Mouse (Mus musculus): ENCODE data around the gene Zfp955b. TPM values are rescaled to one million over a fixed set of nuclear protein-coding genes. Genes with fewer than 3 reads are reported as not detected.
"Not testable (repeated sequence)": the region's sequence is repeated elsewhere in the genome, so short reads cannot be mapped to it uniquely, and the experiment has no call there.

Gene Zfp955b
- polyA plus RNA-seq (2012; rRNA removed) = 1.3 and 1.9 TPM in 2 replicates

DNA sequence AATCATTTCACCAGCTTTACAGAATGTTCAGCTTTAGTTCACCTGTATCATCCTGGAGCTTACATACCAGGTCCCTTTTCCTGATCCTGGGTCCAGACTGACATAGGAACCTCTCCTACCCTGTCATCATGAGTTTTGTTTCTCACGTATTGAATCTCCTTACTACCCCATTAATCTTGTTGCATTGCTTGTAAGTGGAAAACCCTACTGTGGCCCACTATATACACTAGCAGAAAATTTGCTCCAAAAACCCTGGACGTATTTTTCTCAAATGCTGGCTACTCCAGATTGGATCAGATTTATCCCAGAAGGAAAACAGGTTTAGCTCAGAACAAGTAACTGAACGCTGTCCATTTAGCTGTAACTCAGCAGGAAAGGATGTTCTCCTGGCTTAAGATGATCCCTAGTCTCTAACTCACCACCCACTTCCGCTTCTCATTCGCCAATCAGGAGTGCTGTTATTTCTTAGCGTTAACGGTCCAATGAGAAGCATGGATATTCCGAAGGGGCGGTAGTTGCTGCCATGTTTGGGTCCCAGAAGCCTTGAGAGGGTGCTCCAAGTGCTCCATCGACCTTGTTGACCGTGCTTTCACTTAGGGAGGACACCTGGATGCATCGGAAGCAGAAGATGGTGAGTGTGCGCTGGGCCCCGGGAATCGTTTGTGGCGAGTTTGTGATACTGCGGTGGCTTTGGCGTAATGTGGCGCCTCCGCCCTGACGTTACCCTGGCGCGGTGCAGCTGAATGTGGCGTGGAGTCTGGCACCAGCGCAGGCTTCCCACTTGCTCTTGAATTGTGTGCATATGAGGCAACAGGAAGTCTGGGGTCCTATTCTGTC is at the start of gene Zfp955b:
Gene Zfp955b, plus strand, starts transcription at position 506 of the 837 bp plus-strand sequence.
- WGBS = no CpG with 5 or more reads among the region's 25 CpGs
- not testable (repeated sequence) for H3K4me3 ChIP-seq (replicated peaks; ENCODE audit: extremely low read depth, low read depth, low read length); DNase-seq; H3K4me1 ChIP-seq (ENCODE audit: control insufficient read depth, insufficient read depth, low read length)

DNA sequence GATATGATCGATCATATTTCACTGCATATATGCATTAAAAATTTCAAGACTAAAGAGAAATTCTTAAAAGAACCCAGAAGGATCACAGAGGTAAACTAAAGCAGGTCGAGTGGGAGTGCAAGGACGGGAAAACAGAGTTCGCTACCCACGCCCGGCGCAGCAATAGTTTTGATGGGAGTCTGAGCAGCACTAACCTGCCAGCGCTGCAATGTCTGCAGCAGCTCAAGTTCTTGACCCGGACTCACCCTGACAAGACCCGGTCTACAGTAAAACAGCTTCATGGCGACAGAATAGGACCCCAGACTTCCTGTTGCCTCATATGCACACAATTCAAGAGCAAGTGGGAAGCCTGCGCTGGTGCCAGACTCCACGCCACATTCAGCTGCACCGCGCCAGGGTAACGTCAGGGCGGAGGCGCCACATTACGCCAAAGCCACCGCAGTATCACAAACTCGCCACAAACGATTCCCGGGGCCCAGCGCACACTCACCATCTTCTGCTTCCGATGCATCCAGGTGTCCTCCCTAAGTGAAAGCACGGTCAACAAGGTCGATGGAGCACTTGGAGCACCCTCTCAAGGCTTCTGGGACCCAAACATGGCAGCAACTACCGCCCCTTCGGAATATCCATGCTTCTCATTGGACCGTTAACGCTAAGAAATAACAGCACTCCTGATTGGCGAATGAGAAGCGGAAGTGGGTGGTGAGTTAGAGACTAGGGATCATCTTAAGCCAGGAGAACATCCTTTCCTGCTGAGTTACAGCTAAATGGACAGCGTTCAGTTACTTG is 34.6 kb upstream of the Zfp955b start, which contains the start of gene Zfp955a:
Gene Zfp955a, minus strand, starts transcription at position 616 of the 789 bp plus-strand sequence.
- 27% methylated on average over 1 of the region's 34 CpGs for WGBS
- H3K4me3 ChIP-seq (replicated peaks; ENCODE audit: extremely low read depth, low read depth, low read length); DNase-seq; H3K4me1 ChIP-seq (ENCODE audit: control insufficient read depth, insufficient read depth, low read length): not testable (repeated sequence)

DNA sequence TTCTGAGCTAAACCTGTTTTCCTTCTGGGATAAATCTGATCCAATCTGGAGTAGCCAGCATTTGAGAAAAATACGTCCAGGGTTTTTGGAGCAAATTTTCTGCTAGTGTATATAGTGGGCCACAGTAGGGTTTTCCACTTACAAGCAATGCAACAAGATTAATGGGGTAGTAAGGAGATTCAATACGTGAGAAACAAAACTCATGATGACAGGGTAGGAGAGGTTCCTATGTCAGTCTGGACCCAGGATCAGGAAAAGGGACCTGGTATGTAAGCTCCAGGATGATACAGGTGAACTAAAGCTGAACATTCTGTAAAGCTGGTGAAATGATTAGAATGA is 34.1 kb upstream of the Zfp955b start:
- not testable (repeated sequence) for H3K4me3 ChIP-seq (replicated peaks; ENCODE audit: extremely low read depth, low read depth, low read length); DNase-seq; H3K4me1 ChIP-seq (ENCODE audit: control insufficient read depth, insufficient read depth, low read length)
- no CpG with 5 or more reads among the region's 2 CpGs for WGBS

DNA sequence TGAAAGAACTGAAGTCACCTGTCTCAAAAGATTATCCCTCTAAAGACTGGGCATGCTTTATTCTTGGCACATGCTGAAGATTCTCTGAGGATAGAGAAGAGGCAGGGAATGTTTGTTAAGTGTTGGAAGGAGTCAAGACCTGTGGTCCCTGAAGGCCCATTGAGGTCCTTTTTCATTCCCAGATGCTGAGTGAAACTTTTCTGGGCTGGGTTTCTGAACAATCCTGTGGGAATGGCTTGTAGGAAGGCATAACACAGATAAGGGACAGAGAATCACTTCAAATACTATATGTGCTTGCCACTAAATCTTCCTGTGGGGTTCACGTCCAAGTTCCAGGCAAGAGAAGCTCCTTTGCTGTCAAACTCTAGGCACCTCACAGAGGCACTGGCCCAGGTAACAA is 25.0 kb upstream of the Zfp955b start, which contains the start of gene Olfr63:
Gene Olfr63, plus strand, starts transcription at position 301 of the 400 bp plus-strand sequence.
- DNase-seq = no peak
- no peak for TF ChIP-seq CTCF (IDR thresholded peaks at IDR 0.05; ENCODE audit: insufficient read depth, low read length)
- TF ChIP-seq POLR2A (IDR thresholded peaks at IDR 0.05; ENCODE audit: borderline replicate concordance, extremely low read depth, low read depth, low read length) = no peak

DNA sequence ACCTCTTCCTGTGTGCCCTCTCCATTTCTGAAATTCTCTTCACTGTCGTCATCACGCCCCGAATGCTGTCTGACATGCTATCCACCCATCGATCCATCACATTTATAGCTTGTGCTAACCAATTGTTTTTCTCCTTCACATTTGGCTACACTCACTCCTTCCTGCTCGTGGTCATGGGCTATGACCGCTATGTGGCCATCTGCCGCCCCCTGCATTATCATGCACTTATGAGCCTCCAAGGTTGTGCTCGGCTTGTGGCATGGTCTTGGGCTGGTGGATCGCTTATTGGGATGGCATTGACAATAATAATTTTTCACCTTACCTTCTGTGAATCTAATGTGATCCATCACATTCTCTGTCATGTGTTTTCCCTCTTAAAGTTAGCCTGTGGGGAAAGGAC is 20.4 kb upstream of the Zfp955b start:
- DNase-seq = no peak
- Histone ChIP-seq H3K4me1 (ENCODE audit: control insufficient read depth, insufficient read depth, low read length) (no peaks in the 10 kb centered on the region), H3K4me3 (replicated peaks; ENCODE audit: extremely low read depth, low read depth, low read length) (no peak overlapping the region)
- 81% methylated on average over 9 of the region's 9 CpGs for WGBS
- TF ChIP-seq CTCF (IDR thresholded peaks at IDR 0.05; ENCODE audit: insufficient read depth, low read length) (no peak), POLR2A (IDR thresholded peaks at IDR 0.05; ENCODE audit: borderline replicate concordance, extremely low read depth, low read depth, low read length) (no peak)

More for the DNA sequence above, 25.0 kb upstream of the Zfp955b start, which contains the start of gene Olfr63:
- no peaks in the 10 kb centered on the region for H3K4me1 ChIP-seq (ENCODE audit: control insufficient read depth, insufficient read depth, low read length)
- 39% methylated on average over 1 of the region's 1 CpGs for WGBS
- no peak within 1 kb of the TSS for H3K4me3 ChIP-seq (replicated peaks; ENCODE audit: extremely low read depth, low read depth, low read length)

DNA sequence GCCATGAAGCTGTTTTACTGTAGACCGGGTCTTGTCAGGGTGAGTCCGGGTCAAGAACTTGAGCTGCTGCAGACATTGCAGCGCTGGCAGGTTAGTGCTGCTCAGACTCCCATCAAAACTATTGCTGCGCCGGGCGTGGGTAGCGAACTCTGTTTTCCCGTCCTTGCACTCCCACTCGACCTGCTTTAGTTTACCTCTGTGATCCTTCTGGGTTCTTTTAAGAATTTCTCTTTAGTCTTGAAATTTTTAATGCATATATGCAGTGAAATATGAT is 469 bp downstream of the Zfp955b start:
- H3K4me3 ChIP-seq (replicated peaks; ENCODE audit: extremely low read depth, low read depth, low read length); DNase-seq; H3K4me1 ChIP-seq (ENCODE audit: control insufficient read depth, insufficient read depth, low read length): not testable (repeated sequence)
- no CpG with 5 or more reads among the region's 9 CpGs for WGBS

DNA sequence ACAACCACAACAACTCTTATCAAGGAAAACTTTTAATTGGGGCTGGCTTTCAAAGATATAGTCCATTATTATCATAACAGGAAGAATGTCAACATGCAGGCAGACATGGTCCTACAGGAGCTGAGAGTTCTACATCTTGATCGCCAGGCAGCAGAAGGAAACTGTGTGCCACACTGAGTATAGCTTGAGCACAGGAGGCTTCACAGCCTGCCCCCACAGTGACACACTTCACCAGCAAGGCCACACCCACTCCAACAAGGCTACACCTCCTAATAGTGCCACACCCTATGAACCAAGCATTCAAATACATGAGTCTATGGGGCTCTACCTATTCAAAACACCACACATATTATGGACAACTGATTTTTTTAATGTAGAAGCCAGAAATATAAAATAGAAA is 63.6 kb downstream of the Zfp955b start:
- TF ChIP-seq POLR2A (IDR thresholded peaks at IDR 0.05; ENCODE audit: borderline replicate concordance, extremely low read depth, low read depth, low read length) (no peak), CTCF (IDR thresholded peaks at IDR 0.05; ENCODE audit: insufficient read depth, low read length) (no peak)

More for the DNA sequence above, 63.6 kb downstream of the Zfp955b start:
- no peak overlapping the region for H3K4me3 ChIP-seq (replicated peaks; ENCODE audit: extremely low read depth, low read depth, low read length)
- no peak for DNase-seq
- H3K4me1 ChIP-seq (ENCODE audit: control insufficient read depth, insufficient read depth, low read length) = no peaks in the 10 kb centered on the region
- 86% methylated on average over 1 of the region's 1 CpGs for WGBS

Other genes starting within 250 kb of the Zfp955b start
- not detected in 2 replicates for gene 4921501E09Rik, start 221.5 kb upstream of the Zfp955b start, polyA plus RNA-seq (2012; rRNA removed)
- gene Zfp563, start 200.2 kb upstream of the Zfp955b start, polyA plus RNA-seq (2012; rRNA removed) = 1.2 and 2.2 TPM in 2 replicates
- not detected in 2 replicates for gene Morc2b, start 149.9 kb upstream of the Zfp955b start, polyA plus RNA-seq (2012; rRNA removed)
- gene Olfr55, start 121.1 kb upstream of the Zfp955b start, polyA plus RNA-seq (2012; rRNA removed) = not detected in 2 replicates
- not detected in 2 replicates for gene Olfr239, start 98.2 kb upstream of the Zfp955b start, polyA plus RNA-seq (2012; rRNA removed)
- not detected in 2 replicates for gene Olfr1564, start 67.9 kb upstream of the Zfp955b start, polyA plus RNA-seq (2012; rRNA removed)
- gene Zfp955a, start 34.4 kb upstream of the Zfp955b start, polyA plus RNA-seq (2012; rRNA removed) = 0.54 and 1.4 TPM in 2 replicates
- not detected in 2 replicates for gene Olfr63, start 24.9 kb upstream of the Zfp955b start, polyA plus RNA-seq (2012; rRNA removed)
- 0.58 and 0.98 TPM in 2 replicates for gene Zfp81, start 69.3 kb downstream of the Zfp955b start, polyA plus RNA-seq (2012; rRNA removed)
- gene Zfp101, start 105.1 kb downstream of the Zfp955b start, polyA plus RNA-seq (2012; rRNA removed) = 1.8 and 2.6 TPM in 2 replicates
- 0.08 and 0.13 TPM in 2 replicates for gene Actl9, start 143.4 kb downstream of the Zfp955b start, polyA plus RNA-seq (2012; rRNA removed)
- 252 and 259 TPM in 2 replicates for gene Adamts10, start 234.7 kb downstream of the Zfp955b start, polyA plus RNA-seq (2012; rRNA removed)

Data from lung, adult 2 months (tissue).